Mouse (Mus musculus) megakaryocyte, adult 5-6 weeks (primary cell): ENCODE data around the gene Slc51a. TPM values are rescaled to one million over a fixed set of nuclear protein-coding genes. Genes with fewer than 3 reads are reported as not detected.
"Not testable (repeated sequence)": the region's sequence is repeated elsewhere in the genome, so short reads cannot be mapped to it uniquely, and the experiment has no call there.

Experiments
- ATAC-seq: 2 replicates; pipeline ENCODE4 v1.8.0; 2016; ENCODE audit warnings: mild to moderate bottlenecking, inconsistent platforms; ENCODE audit not compliant: poor library complexity, severe bottlenecking
- total RNA-seq, 2 experiments: library from RNA; stranded (forward) in 1 of 2; stranded (reverse) in 1 of 2; fragments of 153-499, 151-499 nt in 1 of 2; fragments of 221-1000, 200-1000 nt in 1 of 2; gene quantifications; 2 replicates each; pipeline versions ENCODE4 v1.2.3 to v1.2.4; 2015 to 2017

Slc51a gene
- total RNA-seq, 2 experiments from 2014 or later, result not detected

DNA sequence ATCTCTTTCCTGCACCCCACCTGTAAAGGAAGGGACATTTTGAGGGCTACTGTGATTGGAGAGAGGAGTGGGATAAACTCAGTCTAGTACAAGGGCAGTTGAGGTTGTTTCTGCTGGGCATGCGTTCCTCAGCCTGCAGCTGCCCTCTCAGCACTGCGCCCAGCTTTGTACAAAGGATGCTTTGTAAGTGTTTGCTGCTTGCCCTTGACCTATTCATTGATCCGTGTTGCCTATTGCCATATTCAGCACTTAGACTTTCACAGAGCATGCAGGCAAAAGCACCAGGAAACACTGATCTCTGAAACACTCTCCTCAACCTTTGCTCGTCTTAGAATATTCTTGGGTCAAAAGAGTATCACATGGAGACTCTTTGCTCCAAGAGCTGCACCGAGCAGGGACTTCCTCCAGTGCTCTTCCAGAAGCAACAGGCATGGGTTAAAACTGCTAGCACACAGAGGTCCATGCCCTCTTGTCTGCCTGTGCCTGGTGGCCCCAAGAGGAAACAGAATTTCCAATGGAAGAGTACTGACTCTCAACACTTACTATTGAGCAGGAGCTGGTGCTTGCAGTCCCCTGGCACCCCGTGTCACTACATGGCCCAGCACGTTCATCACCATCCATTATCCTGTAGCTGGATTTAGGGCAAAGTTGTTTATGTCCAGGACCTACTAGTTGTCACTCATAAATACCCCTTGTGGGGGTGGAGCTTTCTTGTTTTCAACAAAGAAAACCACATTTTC lies 15.2 kb downstream of the Slc51a start:
- no peak for ATAC-seq

DNA sequence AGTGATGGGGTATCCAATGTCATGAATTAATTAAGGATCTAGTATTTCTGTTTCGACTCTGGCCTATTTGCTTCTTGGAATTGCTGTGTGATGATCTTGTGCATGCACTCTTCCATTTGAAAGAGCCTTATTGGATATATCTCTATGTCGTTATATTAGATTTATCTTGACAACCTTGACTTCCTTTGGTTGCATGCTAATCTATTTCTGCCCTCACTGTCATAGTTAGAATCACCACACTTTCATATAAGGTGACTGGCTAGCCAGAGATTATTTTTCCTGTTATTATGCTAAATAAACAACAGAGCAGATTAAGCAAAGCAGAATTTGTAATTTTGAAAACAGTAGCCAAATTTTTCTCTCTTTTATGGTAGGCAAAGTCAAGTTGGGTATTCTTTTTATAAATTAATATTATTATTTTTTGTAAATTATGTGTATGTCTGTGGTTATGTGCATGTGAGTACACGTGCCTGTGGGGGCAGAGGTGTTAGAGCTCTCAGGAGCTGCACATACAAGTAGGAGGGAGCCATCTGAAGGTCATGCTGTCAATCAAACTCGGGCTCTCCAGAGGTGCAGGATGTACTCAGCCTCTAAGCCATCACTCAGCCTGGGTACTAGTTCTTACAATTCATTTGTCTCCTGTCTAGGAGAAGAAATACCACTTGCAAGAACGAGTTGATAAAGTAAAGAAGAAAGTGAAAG lies 18.1 kb downstream of the Slc51a start:
- no peak for ATAC-seq

DNA sequence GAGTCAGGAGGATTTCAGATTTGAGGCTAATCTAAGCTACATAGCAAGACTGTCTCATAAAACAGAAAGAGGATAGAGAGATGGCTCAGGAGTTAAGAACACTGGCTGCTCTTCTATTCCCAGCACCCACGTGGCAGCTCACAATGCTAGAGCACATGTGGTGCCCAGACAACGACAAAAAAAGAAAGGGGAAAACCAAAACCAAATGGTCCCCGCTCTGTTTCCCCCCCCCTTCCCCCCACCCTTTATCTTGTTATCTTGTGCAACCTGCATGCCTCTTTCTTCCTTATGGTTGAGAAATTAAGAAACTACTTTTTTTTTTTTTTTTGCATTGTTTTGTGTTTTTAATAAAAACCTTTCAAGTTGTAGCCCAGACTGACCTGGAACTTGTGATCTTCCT lies 19.2 kb downstream of the Slc51a start:
- ATAC-seq, result no peak

DNA sequence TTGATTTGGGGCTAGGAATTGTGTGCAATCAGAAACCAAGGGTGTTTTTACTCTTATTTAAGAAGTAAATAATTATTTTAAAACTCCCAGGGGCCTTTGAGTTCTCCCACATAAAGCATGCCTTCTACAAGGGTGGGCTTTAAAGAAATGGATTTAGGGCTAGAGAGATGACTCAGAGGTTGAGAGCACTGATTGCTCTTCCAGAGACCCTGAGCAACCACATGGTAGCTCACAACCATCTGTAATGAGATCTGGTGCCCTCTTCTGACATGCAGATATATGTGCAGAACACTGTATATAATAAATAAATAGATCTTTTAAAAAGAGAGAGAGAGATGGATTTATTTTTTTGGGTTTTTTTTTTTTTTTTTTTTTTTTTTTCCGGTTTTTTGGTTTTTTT lies 22.8 kb downstream of the Slc51a start:
- no peak for ATAC-seq

DNA sequence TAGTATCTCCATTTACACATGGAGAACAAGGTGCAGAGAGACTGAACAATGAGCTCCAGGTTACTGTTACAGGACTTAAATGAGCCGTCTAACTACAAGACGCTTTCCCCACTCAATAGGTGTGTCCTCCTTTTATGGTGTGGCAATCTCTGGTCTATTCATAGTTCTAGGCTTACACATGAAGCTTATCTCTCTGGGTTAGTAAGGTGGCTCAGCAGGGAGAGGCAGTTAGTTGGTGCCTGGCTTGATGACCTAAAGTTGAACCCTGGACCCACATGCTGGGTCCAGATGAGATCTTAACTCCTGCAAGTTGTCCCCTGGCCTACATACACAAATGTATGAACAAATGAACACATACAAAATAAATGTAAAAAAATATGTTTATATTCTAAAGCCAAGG lies 24.3 kb downstream of the Slc51a start:
- no peak for ATAC-seq

DNA sequence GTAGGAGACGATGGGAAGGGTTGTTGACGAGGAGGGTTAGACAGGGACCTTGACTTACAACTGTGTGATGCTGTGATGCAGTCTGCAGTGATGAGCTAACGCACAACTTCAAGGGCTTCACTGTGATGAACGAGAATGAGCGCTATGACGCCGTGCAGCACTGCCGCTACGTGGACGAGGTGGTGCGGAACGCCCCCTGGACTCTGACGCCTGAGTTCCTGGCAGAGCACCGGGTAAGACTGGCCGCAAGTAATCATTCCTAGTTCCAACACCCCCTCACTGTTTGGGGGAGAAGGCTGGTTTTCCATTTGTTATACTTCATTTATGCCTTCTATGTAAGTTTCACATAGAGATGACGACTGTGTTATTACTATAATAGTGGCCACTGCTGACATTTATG lies 24.7 kb downstream of the Slc51a start:
- ATAC-seq, result no peak

DNA sequence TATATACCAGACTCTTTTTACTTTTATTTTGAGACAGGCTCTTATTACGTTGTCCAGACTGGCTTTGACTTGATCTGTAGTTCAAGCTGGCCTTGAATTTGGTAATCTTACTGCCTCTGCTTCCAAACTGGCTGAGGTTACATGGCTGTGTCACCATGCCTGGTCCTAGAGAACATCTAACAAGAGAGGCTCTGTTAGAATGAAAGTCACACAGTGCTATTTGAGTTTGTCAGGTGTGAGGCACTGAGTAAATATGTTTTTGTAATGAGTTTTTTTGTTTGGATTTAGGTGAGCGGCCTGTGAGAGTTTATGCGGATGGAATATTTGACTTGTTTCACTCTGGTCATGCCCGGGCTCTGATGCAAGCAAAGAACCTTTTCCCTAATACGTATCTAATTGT lies 26.0 kb downstream of the Slc51a start:
- ATAC-seq, result no peak

DNA sequence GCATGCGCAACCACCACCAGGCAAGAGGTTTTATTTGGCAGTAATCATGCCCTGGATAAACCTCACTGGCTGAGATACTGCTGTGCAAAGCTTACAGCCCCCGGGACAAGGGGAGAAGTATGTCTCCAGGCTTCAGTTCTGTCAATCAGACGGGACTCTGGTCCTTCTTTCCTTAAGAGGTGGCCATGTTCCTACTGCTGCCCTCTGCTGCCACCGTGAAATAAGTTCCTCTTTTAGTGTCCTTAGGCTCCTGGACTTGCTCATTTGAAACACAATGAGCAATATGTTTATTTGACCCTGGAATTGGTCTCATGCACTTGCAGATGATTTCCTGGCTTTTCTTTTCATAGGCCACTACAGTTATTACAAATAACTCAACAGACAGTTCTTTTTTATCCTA lies 27.2 kb downstream of the Slc51a start:
- ATAC-seq, result peak; percentile 52; the same call in 1 of the 2 replicates

DNA sequence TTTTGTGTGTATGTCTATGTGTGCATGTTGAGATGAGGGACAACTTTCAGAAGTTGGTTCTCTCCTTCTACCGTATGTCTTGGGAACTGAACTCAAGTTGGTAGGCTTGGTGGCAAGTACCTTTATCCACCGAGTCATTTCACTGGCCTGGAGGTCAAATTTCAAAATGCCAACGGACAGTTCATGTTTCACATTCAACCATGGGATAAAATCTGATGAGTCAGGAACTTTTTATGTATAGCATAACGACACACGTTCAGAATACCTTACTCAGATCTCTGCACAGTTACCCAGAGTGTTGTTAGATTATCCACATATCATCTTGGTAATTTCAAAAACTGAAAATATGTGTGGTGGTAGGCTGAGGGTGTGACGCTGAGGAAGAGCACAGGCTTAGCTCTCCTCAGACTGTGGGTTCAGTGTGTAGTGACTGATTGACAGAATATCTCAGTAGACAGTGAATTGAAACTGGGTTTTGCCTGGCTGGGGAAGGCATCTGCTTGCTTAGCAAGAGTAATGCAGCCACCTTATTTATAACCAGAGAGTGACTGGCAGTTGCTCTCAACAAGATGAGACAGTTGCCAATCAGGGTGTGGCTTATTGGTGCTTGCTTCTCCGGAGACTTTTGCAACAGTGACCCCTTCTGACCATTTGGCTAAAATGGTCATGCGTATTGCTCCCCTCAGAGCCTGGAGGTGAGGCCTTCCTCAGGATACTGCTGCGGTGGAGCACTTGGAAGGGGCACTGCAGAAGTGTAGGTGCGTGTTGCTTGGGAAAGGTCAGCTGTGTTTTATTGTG lies 29.9 kb downstream of the Slc51a start:
- peak; percentile 88 for ATAC-seq

DNA sequence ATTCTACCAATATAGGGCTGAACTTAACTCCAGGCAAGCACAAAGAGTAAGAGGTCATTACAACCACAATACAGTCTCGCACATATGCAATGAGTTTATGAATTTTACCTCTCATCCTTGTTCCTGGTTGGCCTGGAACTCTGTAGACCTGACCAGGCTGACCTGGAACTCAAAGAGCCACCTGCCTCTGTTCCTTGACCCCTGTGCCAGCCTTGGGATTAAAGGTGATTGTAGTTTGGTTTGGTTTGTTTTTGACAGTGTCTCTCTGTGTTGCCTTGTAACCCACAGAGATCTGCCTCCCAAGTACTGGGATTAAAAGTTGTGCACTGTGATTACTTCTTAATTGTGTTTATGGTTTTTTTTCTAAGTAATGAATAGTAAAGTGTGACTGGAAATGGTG lies 30.9 kb downstream of the Slc51a start:
- ATAC-seq, result no peak

DNA sequence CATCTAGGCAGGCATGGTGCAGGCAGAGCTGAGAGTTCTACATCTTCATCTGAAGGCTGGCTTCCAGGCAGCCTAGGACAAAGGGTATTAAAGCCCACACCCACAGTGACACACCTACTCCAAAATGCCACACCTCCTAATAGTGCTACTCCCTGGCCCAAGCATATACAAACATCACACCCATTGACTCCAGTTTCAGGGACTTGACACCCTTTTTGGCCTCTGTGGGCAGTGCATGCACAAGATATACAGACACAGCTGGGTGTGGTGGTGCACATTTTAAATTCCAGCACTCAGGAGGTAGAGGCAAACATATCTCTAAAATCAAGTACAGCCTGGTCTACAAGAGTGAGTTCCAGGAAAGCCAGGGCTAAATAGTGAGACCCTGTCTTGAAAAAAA lies 31.6 kb downstream of the Slc51a start:
- no peak for ATAC-seq

DNA sequence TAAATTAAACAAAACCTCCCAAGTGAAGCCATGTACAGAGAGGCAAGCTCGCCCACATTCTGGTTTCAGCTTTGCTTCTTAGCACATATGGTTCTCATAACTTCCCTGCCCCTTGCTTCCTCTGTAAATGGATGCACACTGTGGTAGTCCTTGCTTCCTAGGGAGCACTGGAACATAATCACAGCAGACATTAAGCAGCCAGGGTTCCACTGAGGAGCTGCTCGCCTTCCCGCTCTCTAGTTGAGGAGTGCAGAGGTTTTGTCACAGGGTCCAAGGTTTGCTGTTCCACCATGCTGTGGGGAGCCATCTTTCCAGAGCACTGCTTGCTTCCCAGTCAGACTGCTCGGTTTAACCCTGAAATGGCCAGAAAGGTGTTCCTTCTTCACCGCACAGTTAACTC lies 33.0 kb downstream of the Slc51a start:
- no peak for ATAC-seq

DNA sequence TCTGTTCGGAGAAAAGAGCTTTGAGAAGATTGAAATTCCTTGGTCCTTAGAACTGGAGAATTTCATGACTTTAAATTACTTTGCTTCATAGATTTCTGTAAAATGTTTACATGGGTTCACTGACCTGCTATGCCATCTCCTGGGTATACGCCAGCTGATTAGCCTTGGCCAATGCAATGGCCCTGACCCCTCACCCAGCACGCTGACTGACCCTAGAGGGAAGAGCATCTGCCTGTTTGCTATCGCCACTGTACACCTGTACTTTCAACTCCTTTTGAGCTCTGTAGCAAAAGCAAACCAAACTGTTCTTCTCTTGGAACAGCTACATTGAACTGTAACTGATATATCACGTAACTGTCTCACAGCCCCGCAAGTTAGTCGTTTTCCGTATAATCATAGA lies 34.6 kb downstream of the Slc51a start:
- no peak for ATAC-seq

DNA sequence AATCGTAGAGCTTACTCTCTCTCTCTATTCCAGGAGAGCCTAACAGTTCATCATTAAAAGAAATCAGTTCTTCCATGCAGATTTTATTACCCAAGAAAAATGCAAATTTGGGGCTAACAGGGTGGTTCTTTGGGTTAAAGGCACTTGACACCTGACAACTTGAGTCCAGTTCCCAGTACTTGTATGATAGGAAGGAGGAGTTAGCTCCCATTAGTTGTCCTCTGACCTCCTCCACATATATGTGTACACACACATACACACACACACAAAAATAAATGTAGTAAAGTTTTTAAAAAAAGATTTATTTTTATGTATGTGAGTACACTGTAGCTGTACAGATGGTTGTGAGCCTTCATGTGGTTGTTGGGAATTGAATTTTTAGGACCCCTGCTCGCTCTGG lies 37.5 kb downstream of the Slc51a start:
- no peak for ATAC-seq

DNA sequence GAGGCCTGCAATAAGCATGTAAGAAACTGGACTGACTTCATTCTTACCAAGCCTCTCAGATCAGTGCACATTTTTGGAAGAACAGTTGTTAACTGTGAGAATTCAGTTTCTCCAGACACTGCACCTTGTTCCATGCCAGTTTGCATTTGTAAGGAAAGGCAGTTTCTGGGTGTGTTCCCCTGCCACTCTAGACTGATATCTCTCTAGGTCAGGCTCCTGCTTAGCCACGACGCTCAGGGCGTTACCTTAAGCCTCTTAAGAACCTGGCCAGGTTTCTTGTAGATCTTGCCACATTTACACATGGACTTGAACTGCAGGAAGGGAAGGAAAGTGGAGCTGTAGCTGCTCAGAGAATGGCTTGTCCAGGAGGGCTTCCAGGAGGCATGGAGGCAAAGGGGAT lies 38.0 kb downstream of the Slc51a start:
- ATAC-seq, result no peak

DNA sequence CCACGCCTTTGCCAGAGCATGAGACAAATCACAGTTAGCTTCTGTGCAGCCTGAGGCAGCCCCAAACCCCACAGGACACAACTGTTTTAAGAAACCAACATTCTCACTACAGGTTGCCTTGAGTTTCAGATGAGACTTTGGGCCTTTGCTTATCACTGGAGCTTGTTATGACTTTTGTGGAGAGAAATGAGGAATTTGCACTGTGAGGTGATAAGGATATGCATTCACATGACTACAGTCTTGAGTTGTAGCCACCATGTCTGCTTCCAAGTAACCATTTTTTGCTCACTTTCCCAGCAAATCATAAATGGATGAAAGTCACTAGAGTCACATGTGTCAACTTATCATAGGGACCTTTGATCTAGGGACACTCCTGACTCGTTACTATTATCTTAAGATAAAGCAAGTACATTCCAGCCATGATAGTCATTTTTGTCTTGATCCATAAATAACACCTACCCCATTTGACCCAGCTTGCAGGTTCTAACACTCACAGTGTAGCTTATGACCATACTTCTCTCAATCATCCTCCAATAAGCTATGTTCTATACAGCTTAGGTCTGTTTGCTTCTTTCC lies 41.0 kb downstream of the Slc51a start:
- no peak for ATAC-seq

DNA sequence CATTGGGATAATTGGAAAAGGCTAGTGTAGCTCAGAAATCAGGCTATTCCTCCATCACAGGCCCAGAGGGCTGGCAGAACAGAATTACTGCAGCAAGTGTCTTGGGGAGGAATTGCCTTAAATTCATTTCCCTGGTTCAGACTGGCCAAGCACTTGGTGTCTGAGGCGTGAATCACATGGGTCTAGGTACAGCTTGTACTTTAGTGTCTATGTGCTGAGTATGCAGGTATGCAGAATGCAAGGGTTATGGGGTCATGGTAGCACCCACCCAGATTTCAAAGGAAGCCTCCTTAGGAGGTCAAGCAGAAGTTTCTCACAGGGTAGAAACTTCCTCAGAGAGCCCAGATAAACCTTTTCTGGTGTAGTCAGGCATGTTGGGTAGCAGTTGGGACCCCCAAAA lies 42.1 kb downstream of the Slc51a start:
- ATAC-seq, result no peak

DNA sequence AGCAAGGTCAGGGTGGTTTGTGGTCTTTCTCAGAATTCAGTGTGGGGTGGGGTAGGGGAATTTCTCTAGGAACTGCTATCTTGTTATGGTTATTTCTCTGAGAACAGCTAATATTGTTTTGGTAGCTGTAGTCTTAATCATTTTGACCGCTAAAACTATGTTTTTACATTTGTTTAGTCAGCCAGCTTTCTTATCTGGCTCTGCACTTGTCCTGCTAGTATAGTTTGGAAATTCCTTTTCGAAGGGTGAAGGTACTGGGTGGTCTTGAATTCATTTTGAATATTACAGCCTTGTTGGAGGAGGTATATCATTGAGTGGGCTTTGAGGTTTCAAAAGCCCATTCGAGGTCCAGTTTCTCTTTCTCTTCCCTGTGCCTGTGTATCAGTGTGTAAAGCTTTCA lies 43.1 kb downstream of the Slc51a start:
- ATAC-seq, result not testable (repeated sequence)

DNA sequence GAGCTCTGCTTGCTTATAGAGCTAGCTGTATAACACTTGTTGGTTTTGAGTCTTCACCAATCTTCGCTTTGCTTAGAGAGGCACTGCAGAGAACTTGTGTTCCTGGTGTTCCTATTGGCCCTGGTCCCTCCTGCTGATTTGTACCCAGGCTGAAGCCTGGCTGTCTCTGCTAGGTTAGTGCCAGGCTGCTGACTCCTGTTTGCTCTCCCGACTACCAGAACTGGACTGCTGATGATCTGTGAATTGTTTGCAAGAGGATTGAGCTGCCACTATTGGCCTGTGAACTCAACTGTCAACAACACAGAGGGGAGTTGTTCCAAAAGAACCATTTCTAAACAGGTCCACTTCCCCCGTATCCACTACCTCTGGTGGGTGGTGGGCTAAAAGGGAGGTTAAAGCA lies 46.2 kb downstream of the Slc51a start:
- ATAC-seq, result no peak

DNA sequence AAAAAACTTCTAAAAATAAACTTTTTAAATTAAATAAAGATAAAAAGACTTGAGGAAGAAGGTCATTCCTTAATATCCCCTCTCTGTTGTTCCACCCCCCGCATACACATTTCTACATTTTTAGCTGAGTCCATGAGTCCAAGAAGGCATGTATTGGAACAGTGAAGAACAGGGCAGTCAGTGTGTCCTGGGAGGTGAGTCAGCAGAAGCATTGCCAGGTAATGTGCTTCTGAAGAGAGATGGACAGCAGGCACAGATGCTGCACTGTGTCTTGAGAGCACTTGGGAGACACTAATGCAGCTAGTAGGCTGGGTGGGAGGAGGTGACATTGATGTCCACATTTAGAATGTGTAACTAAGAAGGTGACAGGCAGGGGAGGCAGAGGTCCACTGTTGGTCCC lies 50.4 kb downstream of the Slc51a start:
- no peak for ATAC-seq

DNA sequence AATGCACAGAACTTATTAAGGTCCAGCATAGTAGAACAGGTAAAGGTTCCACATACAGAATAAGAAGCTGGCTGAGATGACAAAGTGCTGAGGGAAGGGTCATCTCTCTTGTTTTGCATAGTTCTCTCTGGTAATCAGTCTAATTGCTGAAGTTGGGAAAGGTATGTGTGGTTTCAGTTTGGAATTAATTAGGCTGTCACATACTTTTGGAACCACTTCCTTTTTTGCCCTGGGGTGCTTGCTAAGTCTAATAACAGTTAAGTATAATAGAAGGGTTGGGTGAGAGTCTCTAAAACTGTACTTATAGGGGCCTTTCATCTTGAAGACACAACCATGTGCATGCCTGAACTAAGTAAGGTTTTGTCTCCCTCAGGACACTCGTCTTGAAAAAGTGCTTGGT lies 51.0 kb downstream of the Slc51a start:
- 0 out of 2 replicates have a peak, but pooled peaks have one; percentile 13 for ATAC-seq
